Mouse (Mus musculus): ENCODE data around the gene Chchd10. TPM values are rescaled to one million over a fixed set of nuclear protein-coding genes. Genes with fewer than 3 reads are reported as not detected.
A peak's percentile ranks its signal among the peaks of the same experiment; 100 is the strongest.

The Chchd10 gene
- polyA plus RNA-seq, 1 experiment from 2014 or later = 117 TPM

- Histone ChIP-seq H3K4me1 (replicated peaks) (peaks cover 13% of the 10 kb centered on the region), H3K27me3 (peaks cover 74% of the 10 kb centered on the region), H3K27ac (replicated peaks) (no peak overlapping the region), H3K36me3 (replicated peaks) (no peaks in the 10 kb centered on the region), H3K4me2 (peak overlapping the region; percentile 65), H3K4me3 (replicated peaks) (peak overlapping the region; percentile 49), H3K9ac (no peak overlapping the region), H3K9me3 (replicated peaks) (no peaks in the 10 kb centered on the region)
- 3% methylated on average over 13 of the region's 13 CpGs for WGBS (ENCODE audit: insufficient replicate concordance)
- no peak for ATAC-seq (ENCODE audit: insufficient read depth)
These were observed 18.6 kb downstream of the Chchd10 start for GRCm38 (mm10) chr10:75951424-75952050.

- Histone ChIP-seq H3K9me3 (replicated peaks) (no peaks in the 10 kb centered on the region), H3K4me1 (replicated peaks) (peaks cover 13% of the 10 kb centered on the region), H3K27ac (replicated peaks) (no peak within 1 kb of the TSS), H3K9ac (0 out of 2 replicates have a peak within 1 kb of the TSS, but pooled peaks have one; percentile 30), H3K36me3 (replicated peaks) (no peaks in the 10 kb centered on the region), H3K27me3 (peaks cover 49% of the 10 kb centered on the region), H3K4me2 (peak within 1 kb of the TSS; percentile 64), H3K4me3 (replicated peaks) (peak within 1 kb of the TSS; percentile 47)
- 21% methylated on average over 20 of the region's 20 CpGs for WGBS (ENCODE audit: insufficient replicate concordance)
- ATAC-seq (ENCODE audit: insufficient read depth) = no peak
These were observed 21.5 kb downstream of the Chchd10 start, which contains the start of gene Gm5134 for GRCm38 (mm10) chr10:75954381-75954811. Gm5134 (plus strand) TSS chr10:75954514.

- Histone ChIP-seq H3K27me3 (no peaks in the 10 kb centered on the region), H3K4me1 (replicated peaks) (0 out of 2 replicates have a peak, but pooled peaks cover 3% of the 10 kb centered on the region), H3K27ac (replicated peaks) (no peak overlapping the region), H3K4me3 (replicated peaks) (no peak overlapping the region), H3K9me3 (replicated peaks) (no peaks in the 10 kb centered on the region), H3K36me3 (replicated peaks) (no peaks in the 10 kb centered on the region), H3K4me2 (no peak overlapping the region), H3K9ac (no peak overlapping the region)
- WGBS (ENCODE audit: insufficient replicate concordance) = 77% methylated on average over 10 of the region's 10 CpGs
- no peak for ATAC-seq (ENCODE audit: insufficient read depth)
These were observed 40.9 kb downstream of the Chchd10 start for GRCm38 (mm10) chr10:75973846-75974245.

GRCm38 (mm10) chr10:75975216-75975615 lies 42.3 kb downstream of the Chchd10 start:
- Histone ChIP-seq H3K36me3 (replicated peaks) (no peaks in the 10 kb centered on the region), H3K4me1 (replicated peaks) (0 out of 2 replicates have a peak, but pooled peaks cover 3% of the 10 kb centered on the region), H3K27ac (replicated peaks) (no peak overlapping the region), H3K27me3 (no peaks in the 10 kb centered on the region), H3K4me3 (replicated peaks) (no peak overlapping the region), H3K9ac (no peak overlapping the region), H3K4me2 (no peak overlapping the region), H3K9me3 (replicated peaks) (no peaks in the 10 kb centered on the region)
- no peak for ATAC-seq (ENCODE audit: insufficient read depth)
- WGBS (ENCODE audit: insufficient replicate concordance) = 59% methylated on average over 5 of the region's 5 CpGs

- Histone ChIP-seq H3K4me2 (no peak overlapping the region), H3K36me3 (replicated peaks) (no peaks in the 10 kb centered on the region), H3K9ac (no peak overlapping the region), H3K4me1 (replicated peaks) (peaks cover 5% of the 10 kb centered on the region), H3K9me3 (replicated peaks) (no peaks in the 10 kb centered on the region), H3K27me3 (no peaks in the 10 kb centered on the region), H3K27ac (replicated peaks) (no peak overlapping the region), H3K4me3 (replicated peaks) (no peak overlapping the region)
- ATAC-seq (ENCODE audit: insufficient read depth) = no peak
- 24% methylated on average over 10 of the region's 10 CpGs for WGBS (ENCODE audit: insufficient replicate concordance)
These were observed 45.3 kb downstream of the Chchd10 start for GRCm38 (mm10) chr10:75978119-75978834.

- H3K27me3 ChIP-seq = no peaks in the 10 kb centered on the region
- no peak overlapping the region for H3K27ac ChIP-seq (replicated peaks)
- ATAC-seq (ENCODE audit: insufficient read depth) = no peak
- no peak overlapping the region for H3K4me3 ChIP-seq (replicated peaks)
- H3K4me2 ChIP-seq = no peak overlapping the region
- WGBS (ENCODE audit: insufficient replicate concordance) = 69% methylated on average over 5 of the region's 5 CpGs
- H3K36me3 ChIP-seq (replicated peaks) = no peaks in the 10 kb centered on the region
- no peaks in the 10 kb centered on the region for H3K9me3 ChIP-seq (replicated peaks)
- H3K4me1 ChIP-seq (replicated peaks) = peaks cover 8% of the 10 kb centered on the region
- no peak overlapping the region for H3K9ac ChIP-seq
These were observed 45.9 kb downstream of the Chchd10 start for GRCm38 (mm10) chr10:75978835-75979157.

GRCm38 (mm10) chr10:75979432-75979831 lies 46.5 kb downstream of the Chchd10 start:
- Histone ChIP-seq H3K9ac (no peak overlapping the region), H3K36me3 (replicated peaks) (no peaks in the 10 kb centered on the region), H3K27me3 (no peaks in the 10 kb centered on the region), H3K4me3 (replicated peaks) (no peak overlapping the region), H3K4me2 (no peak overlapping the region), H3K27ac (replicated peaks) (no peak overlapping the region), H3K9me3 (replicated peaks) (no peaks in the 10 kb centered on the region), H3K4me1 (replicated peaks) (peaks cover 8% of the 10 kb centered on the region)
- WGBS (ENCODE audit: insufficient replicate concordance) = 68% methylated on average over 3 of the region's 3 CpGs
- ATAC-seq (ENCODE audit: insufficient read depth) = no peak

Other genes with a start within 250 kb of the Chchd10 start
- 14.3 and 14.7 TPM in 2 replicates for gene Cabin1, start 168.8 kb upstream of the Chchd10 start, polyA plus RNA-seq (2015; fragmentation: Nextera tagmentation; extraction: Ambion mirVana)
- gene Ddt, start 159.7 kb upstream of the Chchd10 start, polyA plus RNA-seq (2015; fragmentation: Nextera tagmentation; extraction: Ambion mirVana) = 185 and 204 TPM in 2 replicates
- gene Gm20441, start 152.2 kb upstream of the Chchd10 start, polyA plus RNA-seq (2015; fragmentation: Nextera tagmentation; extraction: Ambion mirVana) = not detected in 2 replicates
- gene Gstt3, start 151.7 kb upstream of the Chchd10 start, polyA plus RNA-seq (2015; fragmentation: Nextera tagmentation; extraction: Ambion mirVana) = 14.9 and 15.4 TPM in 2 replicates
- 108 and 151 TPM in 2 replicates for gene Gstt1, start 134.5 kb upstream of the Chchd10 start, polyA plus RNA-seq (2015; fragmentation: Nextera tagmentation; extraction: Ambion mirVana)
- gene Gstt4, start 110.6 kb upstream of the Chchd10 start, polyA plus RNA-seq (2015; fragmentation: Nextera tagmentation; extraction: Ambion mirVana) = not detected in 2 replicates
- gene Gstt2, start 95.7 kb upstream of the Chchd10 start, polyA plus RNA-seq (2015; fragmentation: Nextera tagmentation; extraction: Ambion mirVana) = 50.5 and 54.2 TPM in 2 replicates
- gene Mif, start 72.9 kb upstream of the Chchd10 start, polyA plus RNA-seq (2015; fragmentation: Nextera tagmentation; extraction: Ambion mirVana) = 755 and 825 TPM in 2 replicates
- 0.53 and 0.67 TPM in 2 replicates for gene Derl3, start 39.7 kb upstream of the Chchd10 start, polyA plus RNA-seq (2015; fragmentation: Nextera tagmentation; extraction: Ambion mirVana)
- gene Smarcb1, start 11.5 kb upstream of the Chchd10 start, polyA plus RNA-seq (2015; fragmentation: Nextera tagmentation; extraction: Ambion mirVana) = 63.7 and 64.5 TPM in 2 replicates
- gene Mmp11, start 3.4 kb downstream of the Chchd10 start, polyA plus RNA-seq (2015; fragmentation: Nextera tagmentation; extraction: Ambion mirVana) = 2.4 and 3.1 TPM in 2 replicates
- 25.1 and 27.1 TPM in 2 replicates for gene Gm867, start 7.5 kb downstream of the Chchd10 start, polyA plus RNA-seq (2015; fragmentation: Nextera tagmentation; extraction: Ambion mirVana)
- gene Vpreb3, start 9.9 kb downstream of the Chchd10 start, polyA plus RNA-seq (2015; fragmentation: Nextera tagmentation; extraction: Ambion mirVana) = 6.4 and 9.1 TPM in 2 replicates
- gene Gm5134, start 21.4 kb downstream of the Chchd10 start, polyA plus RNA-seq (2015; fragmentation: Nextera tagmentation; extraction: Ambion mirVana) = 0.23 TPM in 1 of 2 replicates, not detected in the other
- 10.8 and 11.2 TPM in 2 replicates for gene Zfp280b, start 99.5 kb downstream of the Chchd10 start, polyA plus RNA-seq (2015; fragmentation: Nextera tagmentation; extraction: Ambion mirVana)
- 0.20 and 0.35 TPM in 2 replicates for gene Slc5a4b, start 177.8 kb downstream of the Chchd10 start, polyA plus RNA-seq (2015; fragmentation: Nextera tagmentation; extraction: Ambion mirVana)
- 0.07 TPM in 1 of 2 replicates, not detected in the other for gene Slc5a4a, start 214.3 kb downstream of the Chchd10 start, polyA plus RNA-seq (2015; fragmentation: Nextera tagmentation; extraction: Ambion mirVana)

Measured in liver, embryonic 15.5 days (tissue).